Mouse (Mus musculus): ENCODE results near the gene Slc18a3.

Gene Slc18a3

DNA sequence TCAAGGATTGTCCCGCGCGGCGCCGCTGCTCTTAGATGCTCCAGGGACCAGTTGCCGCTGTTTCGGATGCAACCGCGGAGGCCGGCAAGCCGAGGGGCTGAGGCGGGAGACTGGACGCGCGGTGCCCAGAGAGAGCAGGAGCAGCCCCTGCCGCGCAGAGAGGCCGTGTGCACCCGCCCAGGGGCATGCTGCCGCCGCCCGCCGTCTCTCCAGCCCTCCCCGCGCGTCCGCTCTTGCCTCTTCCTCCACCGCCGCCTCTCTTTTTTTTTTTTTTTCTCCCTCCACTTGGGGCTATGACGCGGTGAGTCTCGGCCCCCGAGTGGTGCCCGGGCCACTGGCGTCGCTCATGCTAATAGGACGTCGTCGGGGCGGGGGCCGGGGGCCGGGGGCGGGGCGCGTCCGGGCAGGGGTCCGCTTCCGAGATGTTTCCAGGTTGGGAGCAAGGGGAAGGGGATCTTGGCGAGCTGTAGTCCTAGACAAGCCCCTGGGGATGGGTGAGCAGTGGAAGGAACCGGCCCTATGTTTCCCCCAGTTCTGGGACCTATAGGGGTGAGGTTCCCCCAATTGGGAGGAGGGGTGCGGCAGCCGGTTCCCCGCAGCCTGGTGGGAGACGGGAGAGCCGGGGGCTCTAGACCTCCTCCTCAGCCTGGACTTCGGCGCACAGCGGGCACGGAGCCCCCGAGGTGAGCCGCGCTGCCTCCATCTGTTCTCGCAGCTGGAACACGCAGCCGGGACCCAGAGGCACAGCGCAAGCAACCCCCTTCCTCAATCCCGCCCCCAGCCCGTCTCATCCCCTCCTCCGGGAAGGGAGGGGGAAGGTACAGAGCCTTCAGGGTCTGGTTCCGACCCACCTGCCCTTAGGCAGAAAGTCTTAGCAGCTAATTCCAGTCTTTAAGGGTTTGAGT, at the start of gene Slc18a3:
Slc18a3 (minus strand) TSS at position 250 of the 905 bp plus-strand sequence.
- no peak for DNase-seq (ENCODE audit: low read depth, low spot score)

DNA sequence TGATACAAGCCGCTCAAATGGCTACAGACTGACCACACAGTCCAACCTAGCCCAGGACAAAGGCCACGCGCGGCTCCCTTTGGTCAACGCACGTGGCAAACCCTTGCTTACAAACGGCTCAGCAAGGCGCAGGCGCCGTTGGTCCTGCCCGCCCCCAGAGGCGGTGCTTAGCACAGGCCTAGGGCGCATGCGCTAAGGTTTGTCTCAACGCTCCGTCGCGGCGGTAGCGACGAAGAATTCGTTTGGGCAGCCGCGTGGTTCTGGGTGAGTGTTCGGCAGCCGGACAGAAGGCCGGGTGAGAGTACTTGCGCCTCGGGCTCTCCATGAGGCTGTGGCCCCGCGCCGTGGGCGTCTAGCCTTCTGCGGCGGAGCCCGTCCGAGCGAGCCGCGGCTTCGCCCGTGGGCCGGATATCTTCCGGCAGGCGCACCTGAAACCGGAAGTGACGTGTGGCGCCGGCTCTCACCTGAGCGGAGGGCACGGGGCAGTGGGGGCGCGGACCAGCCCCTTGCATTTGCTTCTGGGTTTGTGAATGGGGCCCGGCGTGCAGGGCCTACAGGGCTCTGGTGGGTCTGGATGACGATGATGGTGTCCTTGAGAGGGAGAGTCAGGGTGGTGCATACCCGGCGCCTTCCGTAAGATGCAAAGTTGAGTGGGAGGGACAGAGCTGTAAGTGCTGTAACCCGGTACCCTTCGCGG, 48.8 kb upstream of the Slc18a3 start, which contains the start of gene Ercc6:
Ercc6 (plus strand) TSS at position 186 of the 697 bp plus-strand sequence.
- peak; percentile 83 for DNase-seq (ENCODE audit: low read depth, low spot score)

DNA sequence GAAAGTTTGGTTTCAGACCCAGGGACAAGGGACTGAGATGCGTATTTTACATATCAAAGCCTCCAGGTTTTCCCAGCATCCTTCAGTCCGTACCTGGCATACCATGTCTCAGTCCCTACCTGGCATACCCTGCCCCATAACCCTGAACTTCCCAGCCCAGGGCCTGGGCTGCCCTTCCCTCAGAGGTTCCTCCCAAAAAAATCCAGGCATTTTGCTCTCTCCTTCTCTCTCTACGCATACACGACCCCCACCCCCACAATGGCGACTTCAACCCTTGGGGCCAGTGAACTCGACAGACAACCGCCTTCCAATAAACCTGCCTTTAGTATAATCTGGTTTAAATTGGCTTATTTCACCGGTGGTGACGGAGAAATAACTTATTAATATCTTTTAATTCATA, 48.3 kb upstream of the Slc18a3 start:
- no peak for DNase-seq (ENCODE audit: low read depth, low spot score)

DNA sequence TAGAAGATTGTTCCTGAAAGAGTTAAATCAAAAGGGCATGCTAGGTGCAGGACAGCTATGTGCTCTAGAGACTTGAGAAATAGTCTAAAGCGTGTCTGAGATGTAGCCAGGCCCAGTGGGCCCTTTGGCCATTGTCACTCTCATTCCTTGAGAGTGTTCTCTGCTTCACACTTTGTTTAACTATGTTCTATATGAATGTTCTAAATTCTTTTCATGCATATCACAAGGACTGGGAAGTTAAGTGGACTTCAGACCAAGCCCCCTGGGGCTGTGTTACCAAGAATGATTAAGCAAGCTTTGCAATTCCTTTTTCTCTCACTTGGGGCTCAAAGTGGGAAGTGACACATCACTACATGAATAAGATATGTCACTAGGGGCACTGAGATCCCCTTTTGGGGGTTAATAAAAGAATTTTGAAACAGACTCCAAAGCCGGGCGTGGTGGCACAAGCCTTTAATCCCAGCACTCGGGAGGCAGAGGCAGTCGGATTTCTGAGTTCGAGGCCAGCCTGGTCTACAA, 44.9 kb upstream of the Slc18a3 start:
- no peak for DNase-seq (ENCODE audit: low read depth, low spot score)

DNA sequence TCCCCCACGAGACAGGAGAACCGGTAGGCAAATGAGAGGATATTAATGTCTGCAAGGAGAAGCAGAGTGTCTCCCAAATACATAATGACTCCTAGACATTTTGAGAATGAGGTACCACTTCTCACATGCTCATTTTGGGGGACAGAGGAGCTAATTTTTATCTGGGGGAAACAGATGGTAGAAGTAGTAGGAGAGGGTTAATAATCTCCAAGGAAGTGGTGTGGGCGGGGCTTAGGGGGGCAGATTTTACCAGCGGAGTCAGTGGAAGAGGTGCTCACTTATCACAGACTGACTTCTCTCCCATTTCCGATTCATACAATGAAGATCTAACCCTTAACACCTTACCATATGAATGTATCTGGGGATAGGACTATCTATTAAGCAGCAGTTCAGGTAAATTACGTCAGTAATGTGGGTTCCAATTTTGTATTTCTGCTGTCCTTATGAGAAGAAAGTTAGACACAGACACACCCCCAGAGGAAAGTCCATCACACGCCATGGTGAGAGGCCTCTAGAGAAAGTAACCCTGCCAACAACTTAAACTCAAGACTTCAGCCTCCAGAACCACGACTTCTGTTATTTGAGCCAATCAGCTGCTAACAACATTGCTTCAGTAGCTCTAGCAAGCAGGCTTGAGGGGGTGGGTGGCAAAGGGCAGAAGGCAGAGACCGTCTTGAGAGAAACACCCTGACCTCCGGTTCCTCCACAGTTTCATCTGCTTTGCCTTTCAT, 43.6 kb upstream of the Slc18a3 start:
- DNase-seq (ENCODE audit: low read depth, low spot score): no peak

DNA sequence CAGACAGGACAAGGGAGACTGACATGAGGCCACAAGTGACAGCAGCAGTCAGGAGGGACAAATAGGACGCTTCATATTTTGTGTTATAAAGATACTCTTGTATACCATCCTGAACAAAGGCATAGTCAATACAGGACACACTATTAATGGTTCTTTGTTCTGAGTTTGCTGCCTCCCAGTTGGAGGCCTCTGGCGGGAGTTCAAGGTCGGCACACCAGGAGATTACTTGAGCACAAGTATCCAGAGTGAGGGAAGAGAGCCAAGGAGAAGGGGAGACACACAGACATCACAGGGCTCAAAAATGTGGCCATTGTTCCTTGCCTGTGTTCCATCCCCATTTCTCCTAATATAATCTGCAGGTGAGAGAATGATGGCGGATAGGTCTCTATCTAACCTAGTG, 42.6 kb upstream of the Slc18a3 start:
- no peak for DNase-seq (ENCODE audit: low read depth, low spot score)

DNA sequence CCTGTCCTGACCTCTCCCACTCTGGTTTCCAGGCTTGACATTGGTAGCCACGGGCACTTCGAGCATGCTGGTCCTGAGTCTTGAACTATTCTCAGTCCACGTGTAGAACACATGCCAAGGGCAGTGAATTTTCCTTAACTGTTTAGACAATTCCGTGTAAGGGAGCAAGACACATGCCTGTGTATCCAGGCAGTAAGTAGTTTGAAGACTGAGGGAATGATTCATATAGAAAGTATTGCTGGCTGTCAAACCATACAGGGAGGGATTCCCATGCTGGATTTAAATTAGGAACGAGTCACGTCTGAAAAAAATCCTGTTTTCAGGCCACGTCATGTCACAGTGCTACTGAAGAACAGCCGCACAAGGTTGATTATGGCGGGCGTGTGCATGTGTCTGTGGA, 41.7 kb upstream of the Slc18a3 start:
- DNase-seq (ENCODE audit: low read depth, low spot score): no peak

DNA sequence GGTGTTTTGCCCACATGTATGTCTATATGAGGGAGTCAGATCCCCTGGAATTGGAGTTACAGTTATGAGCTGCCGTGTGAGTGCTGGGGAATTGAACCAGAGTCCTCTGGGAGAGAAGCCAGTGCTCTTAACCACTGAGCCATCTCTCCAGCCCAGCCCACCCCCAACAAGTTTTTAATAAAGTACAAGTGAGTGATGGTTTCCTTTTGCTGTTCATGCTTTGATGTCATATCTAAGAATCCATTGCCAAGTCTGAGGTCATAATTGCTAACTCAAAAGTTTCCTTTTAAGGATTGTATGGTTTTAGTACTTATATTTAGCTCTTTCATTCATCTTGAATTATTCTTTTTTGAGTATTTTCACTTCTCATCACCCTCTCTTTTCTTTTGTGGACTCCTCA, 39.2 kb upstream of the Slc18a3 start:
- DNase-seq (ENCODE audit: low read depth, low spot score): no peak

DNA sequence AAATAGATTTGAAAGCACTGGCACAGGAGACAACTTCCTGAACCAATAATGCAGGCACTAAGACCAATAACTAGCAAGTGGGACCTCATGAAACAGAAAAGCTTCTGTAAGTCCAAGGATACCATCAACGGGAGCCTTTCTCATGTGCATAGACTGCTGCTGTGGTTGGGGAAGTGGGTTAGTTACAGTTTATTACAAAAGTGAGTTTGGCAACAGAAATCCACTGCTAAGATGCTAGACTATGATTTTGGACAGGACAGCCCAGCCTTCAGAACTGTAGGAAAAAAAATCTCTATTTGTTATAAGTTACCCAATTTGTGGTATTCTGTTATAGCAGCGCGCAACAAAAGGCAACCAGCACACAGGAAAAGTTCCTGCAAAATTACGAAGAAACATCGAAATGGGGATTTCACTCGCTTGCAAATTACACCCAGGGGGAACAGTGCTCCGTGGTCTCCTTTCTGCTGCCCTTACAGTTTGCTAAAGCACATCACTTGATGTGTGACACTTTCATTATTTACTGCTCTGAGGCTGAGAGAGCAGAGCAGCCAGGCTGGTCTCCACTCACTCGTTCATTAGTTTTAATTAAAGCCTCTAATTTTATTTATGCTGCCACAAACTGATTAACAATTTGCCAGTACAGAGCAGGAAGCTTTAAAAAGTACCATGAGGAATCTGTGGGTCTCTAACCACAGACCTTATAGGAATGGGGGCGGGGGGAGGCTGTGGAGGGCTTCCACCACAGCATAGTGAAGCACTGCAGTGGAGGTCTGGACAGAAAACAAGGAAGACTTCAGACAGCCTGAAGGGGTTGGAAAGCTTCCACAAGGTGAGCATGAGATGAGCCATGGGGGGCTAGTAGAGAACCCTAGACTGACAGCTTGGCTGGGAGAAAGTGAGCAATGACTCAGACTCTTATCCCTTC, 38.4 kb upstream of the Slc18a3 start:
- no peak for DNase-seq (ENCODE audit: low read depth, low spot score)

DNA sequence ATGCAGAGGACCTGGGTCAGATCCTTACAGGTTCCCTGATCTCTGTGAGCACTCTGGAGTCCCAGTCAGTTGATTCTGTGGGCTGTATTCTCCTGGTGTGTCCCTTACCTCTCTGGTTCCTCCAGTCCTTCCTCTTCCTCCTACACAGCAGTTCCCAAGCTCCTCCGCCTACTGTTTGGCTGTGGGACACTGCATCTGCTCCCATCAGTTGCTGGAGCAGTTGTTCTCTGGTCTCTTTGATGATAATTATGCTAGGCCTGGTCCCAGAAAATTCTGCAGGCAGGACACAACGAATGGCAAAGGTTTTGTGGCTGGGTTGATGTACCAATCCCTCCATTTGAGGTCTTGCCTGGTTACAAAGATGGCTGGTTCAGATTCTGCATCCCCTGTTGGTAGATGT, 36.7 kb upstream of the Slc18a3 start:
- no peak for DNase-seq (ENCODE audit: low read depth, low spot score)

DNA sequence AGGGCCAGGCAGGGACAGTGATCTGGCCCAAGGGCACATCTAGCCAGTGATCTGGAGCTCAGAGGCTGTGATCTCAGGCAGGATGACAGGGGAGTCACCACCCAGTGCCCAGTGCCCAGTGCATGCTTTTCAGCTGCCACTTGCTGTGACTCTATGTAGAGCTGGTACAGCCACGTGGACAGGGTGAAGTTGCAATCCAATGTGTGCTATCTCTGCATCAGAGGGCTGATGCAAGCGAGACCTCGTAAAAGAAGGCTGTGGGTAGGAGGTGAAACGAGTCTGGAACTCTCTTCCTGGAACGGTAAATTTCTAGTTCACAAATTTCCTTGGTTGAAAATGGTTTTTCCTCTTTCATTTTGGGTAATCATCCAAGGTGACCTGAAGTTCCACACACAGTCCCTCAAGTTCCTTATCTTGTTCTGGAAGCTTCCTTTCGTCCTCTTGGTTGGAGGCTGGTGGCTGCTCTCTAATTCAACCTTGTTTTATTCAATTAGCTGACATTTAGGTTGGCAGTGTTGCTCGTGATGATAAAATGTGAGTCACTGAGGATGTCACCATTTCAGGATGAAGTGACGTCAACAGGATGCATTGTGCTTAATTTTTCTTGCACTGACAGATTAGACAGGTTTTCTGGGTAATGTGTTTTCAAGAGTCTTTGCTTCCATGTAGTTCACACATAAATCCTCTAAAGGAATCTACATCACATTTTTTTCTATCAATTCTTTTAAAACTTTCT, 31.6 kb upstream of the Slc18a3 start:
- DNase-seq (ENCODE audit: low read depth, low spot score): no peak

DNA sequence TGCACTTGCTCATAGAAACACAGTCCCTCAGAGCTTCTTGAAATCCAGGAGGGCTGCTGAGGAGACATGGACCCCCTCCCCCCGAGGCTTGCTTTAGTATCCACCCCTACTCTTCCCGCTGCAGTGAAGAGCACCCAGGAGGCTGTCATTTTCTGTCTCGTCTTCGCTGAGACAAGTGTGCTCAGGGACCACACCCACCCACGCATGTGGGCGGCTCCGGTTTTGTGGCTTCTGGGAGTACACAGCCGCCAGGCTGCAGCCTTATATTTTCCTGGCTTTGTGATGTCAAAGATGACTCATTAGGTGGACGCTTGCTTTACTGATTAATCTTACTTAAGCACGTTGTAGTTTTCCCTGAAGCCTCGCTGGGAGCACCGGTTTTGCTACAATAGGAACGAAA, 27.9 kb upstream of the Slc18a3 start:
- DNase-seq (ENCODE audit: low read depth, low spot score): no peak

DNA sequence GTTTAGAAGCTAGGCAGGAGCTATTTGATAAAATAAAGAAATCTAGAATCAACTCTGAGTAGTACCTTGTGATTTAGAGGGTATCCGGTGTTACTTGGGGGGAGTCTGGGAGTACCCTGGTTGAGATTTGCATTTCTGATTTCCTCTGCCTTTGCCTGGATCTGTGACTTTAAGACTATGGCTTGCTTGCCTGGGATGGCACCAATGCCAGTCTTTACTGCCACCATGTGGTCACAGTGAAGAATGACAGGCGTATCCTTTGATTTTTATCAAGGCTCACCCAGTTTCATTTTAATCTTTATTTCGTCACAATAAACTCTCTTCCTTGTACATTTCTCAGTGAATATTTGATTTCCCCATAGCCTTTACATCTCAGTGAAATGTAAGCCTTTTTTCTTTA, 17.4 kb upstream of the Slc18a3 start:
- DNase-seq (ENCODE audit: low read depth, low spot score): peak; percentile 28

DNA sequence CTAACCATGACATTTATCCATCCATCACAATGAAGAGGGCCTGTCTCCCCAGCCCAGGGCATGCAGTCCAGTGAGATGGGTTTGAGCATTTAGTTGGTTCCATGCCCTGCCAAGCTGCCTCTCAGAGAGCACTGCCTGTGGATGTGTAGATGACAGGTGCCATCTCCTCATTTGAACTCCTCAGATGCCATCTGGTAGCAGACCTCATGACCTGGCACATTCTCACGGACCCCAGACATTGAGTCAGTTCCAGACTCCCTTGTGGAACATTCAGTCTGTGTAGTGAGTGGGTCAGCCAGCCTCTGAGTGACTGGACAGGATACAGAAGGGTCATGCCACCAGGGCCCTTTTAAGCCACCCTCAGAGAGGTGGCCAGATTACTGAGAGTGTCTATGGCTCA, 12.9 kb upstream of the Slc18a3 start:
- no peak for DNase-seq (ENCODE audit: low read depth, low spot score)

DNA sequence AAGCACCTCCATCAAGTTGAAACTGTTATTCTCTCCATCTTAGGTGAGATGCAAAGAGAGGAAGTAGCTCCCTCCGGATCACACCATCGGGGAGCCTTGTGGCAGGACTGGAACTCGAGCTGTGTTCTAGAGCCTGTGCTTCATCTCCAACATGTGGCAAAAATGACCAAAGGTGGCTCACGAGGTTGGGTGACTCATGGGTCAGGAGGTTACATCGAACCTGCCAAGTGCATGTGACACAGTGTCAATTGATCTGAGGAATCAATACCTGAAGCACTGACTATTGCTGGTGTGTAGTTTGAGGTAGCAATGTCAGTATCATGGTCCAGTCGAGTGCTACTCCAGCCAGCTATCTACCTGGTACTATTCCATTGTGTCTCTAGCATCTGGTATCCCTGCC, 11.9 kb upstream of the Slc18a3 start:
- DNase-seq (ENCODE audit: low read depth, low spot score): no peak

DNA sequence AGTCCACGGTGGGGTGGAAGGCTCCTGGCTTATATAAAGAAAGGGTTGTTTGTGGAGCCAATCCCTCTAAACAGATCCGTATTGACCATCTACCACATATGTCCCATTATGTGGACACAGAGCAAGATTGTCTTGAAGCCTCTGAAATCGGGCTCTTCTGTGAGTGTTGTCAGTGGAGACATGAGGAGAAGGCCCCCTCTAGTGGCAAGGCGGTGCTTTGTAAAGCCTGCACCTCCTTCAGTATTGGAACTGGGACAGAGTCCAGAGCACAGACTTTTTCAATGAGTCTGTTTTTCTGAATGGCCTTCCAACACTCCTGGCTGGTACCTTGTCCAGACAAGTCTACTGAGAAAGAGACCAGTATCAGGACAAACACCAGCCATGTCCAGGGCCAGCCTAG, 8.3 kb upstream of the Slc18a3 start:
- DNase-seq (ENCODE audit: low read depth, low spot score): peak; percentile 46

DNA sequence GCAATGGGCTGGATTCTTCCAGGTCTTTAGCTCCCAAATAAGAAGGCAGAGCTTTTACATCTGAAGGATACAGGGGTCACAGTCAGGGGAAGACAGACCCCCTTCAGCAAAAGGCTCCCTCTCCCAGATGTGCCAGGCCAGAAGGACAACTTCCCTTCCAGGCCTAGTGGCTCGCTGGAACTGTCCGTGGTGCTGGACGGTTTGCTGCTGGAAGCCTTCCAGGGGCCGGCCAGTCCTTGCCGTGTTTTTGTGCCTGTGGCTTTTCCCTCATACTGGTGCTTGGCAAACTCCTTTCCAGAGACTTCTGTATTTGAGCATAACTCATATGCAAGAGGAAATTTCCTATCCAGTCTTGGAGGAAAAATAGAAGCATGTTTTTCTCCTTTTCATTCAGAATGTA, 3.0 kb upstream of the Slc18a3 start:
- no peak for DNase-seq (ENCODE audit: low read depth, low spot score)

DNA sequence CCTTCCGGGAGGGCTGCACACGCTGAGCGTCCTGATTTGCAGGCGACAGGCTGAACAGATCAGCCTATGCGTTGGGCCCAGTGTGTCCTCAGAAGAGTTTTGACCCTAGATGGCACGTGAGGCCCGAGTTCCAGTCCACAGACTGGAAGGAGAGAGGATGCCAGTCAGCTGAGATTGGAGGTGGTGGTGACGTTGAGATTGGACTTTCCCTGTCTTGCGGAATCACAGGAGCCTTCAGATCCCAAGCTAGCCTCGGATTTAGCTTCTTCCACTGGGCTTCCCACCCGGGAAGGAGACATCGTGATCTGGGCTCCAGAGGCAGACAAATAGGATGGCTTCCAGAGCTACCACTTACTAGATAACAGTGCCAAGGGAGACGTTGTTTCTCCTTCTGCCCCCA, 1.2 kb upstream of the Slc18a3 start, which contains the start of gene Chat:
Chat (minus strand) TSS at position 101 of the 400 bp plus-strand sequence.
- no peak for DNase-seq (ENCODE audit: low read depth, low spot score)

DNA sequence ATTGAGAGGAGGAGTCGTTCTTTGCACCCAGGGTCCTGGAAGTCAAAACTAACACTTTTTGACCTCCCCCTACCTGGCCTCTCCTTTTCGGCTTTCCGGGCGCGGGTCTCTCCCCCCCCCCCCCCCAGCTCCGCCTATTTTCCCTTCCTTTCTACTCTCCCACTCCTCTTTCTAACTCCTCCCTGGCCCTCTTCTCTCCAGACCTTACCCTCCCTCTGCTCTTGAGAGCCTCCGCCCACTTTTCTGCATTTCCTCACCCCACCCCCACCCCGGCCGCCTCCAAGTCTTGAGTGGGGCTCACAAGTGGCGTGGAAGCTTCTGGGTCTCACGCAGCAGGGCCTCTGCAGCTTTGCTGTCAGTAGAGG, 838 bp upstream of the Slc18a3 start:
- no peak for DNase-seq (ENCODE audit: low read depth, low spot score)
